Mouse (Mus musculus) small intestine, adult 2 months (tissue): ENCODE measurements around the gene Ddx23. TPM values are rescaled to one million over a fixed set of nuclear protein-coding genes. Genes with fewer than 3 reads are reported as not detected.

Experiments
- H3K27ac ChIP-seq: fragments of 200-500 bp; 2 replicates; pipeline ENCODE4 v1.5.1; 2012; ENCODE audit warnings: low read depth, low read length, control low read depth, inconsistent platforms; ENCODE audit not compliant: insufficient read depth
- H3K27me3 ChIP-seq: fragments of 200-500 bp; 2 replicates; pipeline ENCODE4 v1.6.1; 2012; ENCODE audit warnings: mild to moderate bottlenecking, moderate library complexity, low read length, inconsistent platforms; ENCODE audit not compliant: control insufficient read depth, insufficient read depth
- H3K36me3 ChIP-seq: fragments of 200-500 bp; 2 replicates; pipeline ENCODE4 v1.6.1; 2012; ENCODE audit warnings: mild to moderate bottlenecking, low read length, control low read depth, inconsistent platforms; ENCODE audit not compliant: control insufficient read depth, insufficient read depth
- H3K4me1 ChIP-seq: fragments of 200-500 bp; 2 replicates; pipeline ENCODE4 v1.6.1; 2012; ENCODE audit warnings: low read length, inconsistent platforms, mixed read lengths; ENCODE audit not compliant: control insufficient read depth, insufficient read depth, insufficient read length
- H3K4me3 ChIP-seq: fragments of 200-500 bp; 2 replicates; pipeline ENCODE4 v1.5.1; 2012; ENCODE audit warnings: low read depth, mild to moderate bottlenecking, control low read depth, inconsistent platforms, low read length, moderate library complexity
- CTCF ChIP-seq: fragments of 200-500 bp; IDR thresholded peaks from 2 replicates; pipeline ENCODE4 v1.5.1; 2012; ENCODE audit warnings: low read depth, mild to moderate bottlenecking, control low read depth, inconsistent platforms, low read length, moderate library complexity, mixed read lengths; ENCODE audit not compliant: insufficient replicate concordance, insufficient read length; ENCODE audit errors: extremely low read depth
- POLR2A ChIP-seq: fragments of 200-500 bp; IDR thresholded peaks from 2 replicates; pipeline ENCODE4 v1.6.1; 2012; ENCODE audit warnings: low read depth, mild to moderate bottlenecking, control low read depth, inconsistent platforms, low read length, moderate library complexity
- whole genome bisulfite sequencing: fragments of 180-500 bp; shearing (Covaris S2); methylation state at CpG from one replicate; pipeline ENCODE4 v1.1.7; 2018; 5-methylcytosine and 5-hydroxymethylcytosine counted together
- polyA plus RNA-seq: library from polyadenylated mRNA; depleted of rRNA; stranded (reverse); fragments of >200 nt; gene quantifications from 2 replicates; pipeline ENCODE4 v1.2.3, GENCODE M21; 2012

Ddx23 gene
- polyA plus RNA-seq, 1 experiment = 24.3 TPM

GRCm38 (mm10) chr15:98612229-98612628 lies 50.5 kb downstream of the Ddx23 start:
- Histone ChIP-seq H3K36me3 (no peaks in the 10 kb centered on the region), H3K4me1 (peaks cover 9% of the 10 kb centered on the region), H3K4me3 (no peak overlapping the region), H3K27ac (no peak overlapping the region), H3K27me3 (no peaks in the 10 kb centered on the region)
- 96% methylated on average over 3 of the region's 3 CpGs for WGBS
- TF ChIP-seq POLR2A (no peak), CTCF (no peak)

DNA sequence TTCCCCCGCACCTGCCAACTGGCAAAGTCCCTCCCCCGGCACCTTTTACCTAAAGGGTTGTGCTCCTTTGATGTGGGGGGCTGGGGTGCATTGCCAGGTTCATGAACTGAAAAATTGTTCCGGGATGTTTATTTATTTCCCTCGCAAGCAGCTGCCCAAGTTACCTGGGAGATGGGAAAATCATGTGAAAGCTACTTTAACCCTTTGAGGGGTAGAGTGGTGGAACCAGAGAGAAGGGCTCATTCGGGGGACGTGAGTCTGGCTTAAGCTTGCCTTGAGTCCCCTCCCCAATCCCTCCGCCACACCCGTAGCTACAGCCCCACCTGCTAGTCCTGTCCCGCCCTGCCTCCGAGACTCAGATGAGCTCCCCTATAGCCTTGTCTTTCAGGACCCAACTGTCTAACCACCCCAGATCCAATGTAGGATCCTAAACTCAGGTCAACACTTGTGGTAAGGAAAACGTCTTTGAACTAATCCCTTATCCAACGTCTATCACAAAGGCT lies 52.5 kb downstream of the Ddx23 start:
- WGBS = 2% methylated on average over 12 of the region's 12 CpGs
- TF ChIP-seq CTCF (no peak), POLR2A (no peak)
- peak overlapping the region; percentile 80 for H3K27ac ChIP-seq

GRCm38 (mm10) chr15:98609331-98610130 lies 53.2 kb downstream of the Ddx23 start, which contains the start of gene Adcy6:
Adcy6 (minus strand) TSS chr15:98610076.
- peaks cover 2% of the 10 kb centered on the region; the same call in 1 of the 2 replicates for H3K36me3 ChIP-seq

More for the DNA sequence above, 52.5 kb downstream of the Ddx23 start:
- H3K27me3 ChIP-seq = no peaks in the 10 kb centered on the region
- H3K4me3 ChIP-seq = peak overlapping the region; percentile 87
- no peaks in the 10 kb centered on the region for H3K36me3 ChIP-seq
- H3K4me1 ChIP-seq = peaks cover 5% of the 10 kb centered on the region

GRCm38 (mm10) chr15:98608784-98609250 lies 53.9 kb downstream of the Ddx23 start:
- Histone ChIP-seq H3K4me1 (peaks cover 13% of the 10 kb centered on the region), H3K4me3 (peak overlapping the region; percentile 87), H3K27ac (peak overlapping the region; percentile 94), H3K36me3 (peaks cover 9% of the 10 kb centered on the region), H3K27me3 (no peaks in the 10 kb centered on the region)
- TF ChIP-seq POLR2A (no peak), CTCF (no peak)
- whole genome bisulfite sequencing = 3% methylated on average over 12 of the region's 26 CpGs

More at GRCm38 (mm10) chr15:98609331-98610130, 53.2 kb downstream of the Ddx23 start, which contains the start of gene Adcy6:
- Histone ChIP-seq H3K27me3 (no peaks in the 10 kb centered on the region), H3K4me3 (peak within 1 kb of the TSS; percentile 87), H3K27ac (peak within 1 kb of the TSS; percentile 80), H3K4me1 (peaks cover 9% of the 10 kb centered on the region)
- 1% methylated on average over 65 of the region's 75 CpGs for WGBS
- TF ChIP-seq CTCF (no peak), POLR2A (no peak)

DNA sequence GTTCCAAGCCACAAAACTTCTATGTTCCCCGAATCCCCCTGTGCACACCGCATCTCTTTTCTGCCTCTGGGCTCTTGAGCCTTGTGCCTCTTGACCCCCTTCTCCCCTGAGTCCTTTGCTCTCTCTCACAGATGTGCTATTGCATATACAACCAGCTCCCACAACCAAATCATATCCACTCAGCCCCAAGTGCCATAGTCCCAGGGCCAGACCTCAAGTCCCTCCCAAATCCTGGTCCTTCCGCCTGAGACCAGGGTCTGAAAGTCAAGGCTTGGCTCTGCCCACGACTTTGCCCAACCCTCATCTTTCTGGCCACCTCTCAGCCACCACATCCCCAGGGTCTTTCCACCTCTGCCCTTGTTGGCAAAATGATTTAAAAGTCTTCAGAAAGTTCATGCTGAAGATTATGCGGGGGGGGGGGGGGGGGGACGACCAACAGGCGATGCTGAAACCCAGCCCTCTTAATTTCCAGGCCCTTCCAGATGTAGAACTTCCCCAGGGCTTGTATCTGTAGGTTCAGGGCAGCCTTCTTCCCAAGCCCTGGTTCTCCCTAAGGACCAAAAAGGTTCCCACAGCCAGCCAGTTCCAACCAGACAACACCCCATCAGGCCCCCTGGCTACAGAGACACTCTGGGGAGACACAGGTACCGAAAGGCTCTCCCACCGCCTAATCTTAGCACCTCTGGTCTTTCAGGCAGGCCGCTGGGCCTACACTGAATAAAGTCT lies 54.5 kb downstream of the Ddx23 start:
- peak overlapping the region; percentile 87 for H3K4me3 ChIP-seq
- H3K4me1 ChIP-seq = peaks cover 18% of the 10 kb centered on the region
- no peaks in the 10 kb centered on the region for H3K27me3 ChIP-seq
- TF ChIP-seq CTCF (no peak), POLR2A (no peak)
- peak overlapping the region; percentile 94 for H3K27ac ChIP-seq
- peaks cover 15% of the 10 kb centered on the region for H3K36me3 ChIP-seq
- WGBS = 5% methylated on average over 10 of the region's 10 CpGs

- Histone ChIP-seq H3K27ac (peak overlapping the region; percentile 94), H3K4me3 (peak overlapping the region; percentile 87), H3K36me3 (peaks cover 17% of the 10 kb centered on the region), H3K4me1 (peaks cover 18% of the 10 kb centered on the region), H3K27me3 (no peaks in the 10 kb centered on the region)
- 13% methylated on average over 4 of the region's 4 CpGs for WGBS
- TF ChIP-seq CTCF = no peak
- TF ChIP-seq POLR2A = no peak
Measured at GRCm38 (mm10) chr15:98607557-98607956, 55.1 kb downstream of the Ddx23 start.

- H3K4me1 ChIP-seq = peaks cover 18% of the 10 kb centered on the region
- TF ChIP-seq POLR2A = peak; percentile 18; the same call in 1 of the 2 replicates
- TF ChIP-seq CTCF = no peak
- H3K4me3 ChIP-seq = peak overlapping the region; percentile 28
- H3K27me3 ChIP-seq = no peaks in the 10 kb centered on the region
- 31% methylated on average over 9 of the region's 9 CpGs for WGBS
- H3K27ac ChIP-seq = peak overlapping the region; percentile 94
- peaks cover 17% of the 10 kb centered on the region for H3K36me3 ChIP-seq
Measured at GRCm38 (mm10) chr15:98606739-98607138, 56.0 kb downstream of the Ddx23 start.
